Mouse (Mus musculus) gastrocnemius, adult 18-20 months (tissue): ENCODE data around the gene Rnf144b. TPM values are rescaled to one million over a fixed set of nuclear protein-coding genes. Genes with fewer than 3 reads are reported as not detected.

Source experiments
- DNase-seq: peaks from one replicate; pipeline ENCODE4 v3.0.0; 2021; ENCODE audit warnings: low spot score
- total RNA-seq, 2 experiments: library from RNA; stranded (reverse); gene quantifications; 2 replicates each; pipeline ENCODE4 v1.2.3; 2021

The Rnf144b gene
- total RNA-seq, 2 experiments from 2014 or later = 17.5 to 29.4 TPM

DNA sequence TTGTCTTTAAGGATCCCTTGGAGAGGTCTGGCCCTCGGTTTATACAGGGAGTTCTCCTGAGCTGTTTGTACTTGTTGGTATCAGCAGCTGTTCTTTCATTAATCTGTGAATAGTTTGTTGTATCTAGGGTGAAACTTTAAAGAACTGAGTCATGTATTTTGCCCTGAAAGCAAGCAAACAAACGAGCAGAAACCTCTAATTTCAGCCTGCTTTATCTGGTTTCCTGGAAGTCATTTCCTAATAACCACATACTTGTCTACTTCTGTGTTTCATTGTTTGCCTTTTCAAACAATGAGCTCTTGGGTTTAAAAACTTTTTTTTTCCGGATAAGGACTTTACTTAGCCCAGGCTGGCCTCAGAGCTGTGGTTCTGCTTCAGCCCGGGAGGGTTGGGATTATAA, 136.8 kb downstream of the Rnf144b start:
- no peak for DNase-seq

- no peak for DNase-seq
These were observed 139.5 kb downstream of the Rnf144b start for GRCm38 (mm10) chr13:47261961-47262360.

DNA sequence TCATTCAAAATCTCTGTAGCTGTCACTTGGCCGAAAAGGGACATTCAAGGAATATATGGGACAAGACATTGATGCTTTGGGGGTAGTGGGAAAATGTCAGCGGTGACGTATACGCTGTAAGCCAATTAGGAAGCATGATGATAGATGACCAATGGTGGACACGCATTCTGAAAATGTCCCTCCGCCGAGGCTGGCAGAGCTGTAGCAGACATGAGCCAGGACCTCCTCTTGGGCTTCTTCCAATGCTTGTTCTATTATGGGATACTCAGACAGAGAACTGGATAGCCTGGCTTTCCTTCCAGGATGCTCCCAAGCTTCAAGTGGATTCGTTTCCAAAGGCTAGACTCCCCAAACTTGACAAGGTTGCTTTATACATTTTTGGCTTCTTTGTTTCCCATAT, 141.9 kb downstream of the Rnf144b start:
- DNase-seq = peak; percentile 86

DNA sequence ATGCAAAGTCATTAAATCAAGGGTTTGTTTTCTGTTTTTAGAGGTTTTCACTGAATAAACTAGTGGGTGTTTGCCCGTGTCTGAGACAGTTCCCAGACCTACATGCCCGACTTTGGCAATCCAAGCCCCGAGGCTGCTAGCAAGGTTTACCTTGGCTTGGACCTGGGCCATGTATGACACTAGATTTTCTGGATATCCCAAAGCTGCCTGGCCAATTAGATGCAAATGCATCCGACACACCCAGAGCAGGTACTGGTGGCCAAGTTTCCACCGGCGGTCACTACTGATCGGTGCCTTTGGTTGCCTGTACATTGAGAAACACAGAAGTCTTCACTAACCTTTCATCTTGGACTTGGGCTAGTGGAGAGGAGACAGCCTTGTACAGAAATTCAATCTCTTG, 144.0 kb downstream of the Rnf144b start:
- no peak for DNase-seq

DNA sequence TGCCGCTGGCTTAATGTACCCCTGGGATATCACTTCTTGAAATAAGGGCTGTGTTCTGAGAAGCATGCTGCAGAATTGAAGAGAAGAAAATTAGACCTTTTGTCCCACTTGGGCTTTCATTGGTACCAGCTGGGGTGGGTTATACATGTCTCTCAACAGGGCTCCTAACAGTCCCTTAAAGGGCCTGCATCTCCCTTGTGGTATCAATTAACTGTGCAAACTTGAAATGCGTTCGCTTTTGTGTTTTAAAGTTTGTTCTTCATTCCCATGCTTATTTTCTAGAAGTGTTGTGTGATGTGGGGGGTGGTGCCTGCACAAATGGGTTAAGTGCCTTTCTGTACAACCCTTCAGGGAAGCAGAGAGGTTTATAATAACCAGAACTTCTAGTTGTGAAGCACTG, 145.8 kb downstream of the Rnf144b start:
- DNase-seq = no peak

DNA sequence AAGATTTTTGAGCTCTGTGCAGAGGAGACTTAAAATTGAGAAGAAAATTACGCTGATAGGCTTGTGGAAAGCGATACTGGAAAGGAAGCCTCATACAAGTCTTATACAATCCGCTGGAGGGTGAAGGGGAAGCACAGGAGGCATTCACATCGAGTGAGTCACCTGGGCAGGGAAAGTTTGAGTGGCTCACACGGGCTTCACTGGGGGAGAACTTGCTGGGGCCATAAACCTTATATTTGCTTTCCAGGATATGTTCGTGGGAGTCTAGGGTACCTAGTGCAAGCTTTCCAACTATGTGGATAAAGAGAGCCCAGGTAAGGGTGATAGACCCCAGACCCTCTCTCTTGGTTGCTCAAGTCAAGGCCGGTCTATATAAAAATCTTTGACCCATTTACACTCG, 150.5 kb downstream of the Rnf144b start:
- no peak for DNase-seq

DNA sequence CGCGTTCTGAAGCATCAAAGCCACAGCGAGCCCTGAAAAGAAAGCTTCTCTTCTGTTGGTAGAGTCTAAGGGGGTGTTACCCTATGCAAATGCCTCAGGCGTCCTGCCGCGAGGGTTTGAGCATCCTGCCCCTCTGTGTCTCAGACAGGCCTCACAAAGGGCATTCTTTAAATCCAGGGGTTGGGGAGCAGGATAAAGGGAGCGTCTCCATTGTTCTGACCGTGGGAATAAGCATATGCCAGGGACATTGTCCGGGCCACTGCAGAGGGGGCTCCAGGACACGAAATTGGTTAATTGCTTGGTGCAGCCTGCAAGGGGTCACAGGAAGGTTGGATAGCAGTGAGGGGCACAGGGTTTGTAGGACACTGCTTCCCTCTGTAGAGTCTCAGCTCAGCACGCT, 151.0 kb downstream of the Rnf144b start:
- no peak for DNase-seq

GRCm38 (mm10) chr13:47274139-47274538, 151.7 kb downstream of the Rnf144b start:
- DNase-seq = no peak

DNA sequence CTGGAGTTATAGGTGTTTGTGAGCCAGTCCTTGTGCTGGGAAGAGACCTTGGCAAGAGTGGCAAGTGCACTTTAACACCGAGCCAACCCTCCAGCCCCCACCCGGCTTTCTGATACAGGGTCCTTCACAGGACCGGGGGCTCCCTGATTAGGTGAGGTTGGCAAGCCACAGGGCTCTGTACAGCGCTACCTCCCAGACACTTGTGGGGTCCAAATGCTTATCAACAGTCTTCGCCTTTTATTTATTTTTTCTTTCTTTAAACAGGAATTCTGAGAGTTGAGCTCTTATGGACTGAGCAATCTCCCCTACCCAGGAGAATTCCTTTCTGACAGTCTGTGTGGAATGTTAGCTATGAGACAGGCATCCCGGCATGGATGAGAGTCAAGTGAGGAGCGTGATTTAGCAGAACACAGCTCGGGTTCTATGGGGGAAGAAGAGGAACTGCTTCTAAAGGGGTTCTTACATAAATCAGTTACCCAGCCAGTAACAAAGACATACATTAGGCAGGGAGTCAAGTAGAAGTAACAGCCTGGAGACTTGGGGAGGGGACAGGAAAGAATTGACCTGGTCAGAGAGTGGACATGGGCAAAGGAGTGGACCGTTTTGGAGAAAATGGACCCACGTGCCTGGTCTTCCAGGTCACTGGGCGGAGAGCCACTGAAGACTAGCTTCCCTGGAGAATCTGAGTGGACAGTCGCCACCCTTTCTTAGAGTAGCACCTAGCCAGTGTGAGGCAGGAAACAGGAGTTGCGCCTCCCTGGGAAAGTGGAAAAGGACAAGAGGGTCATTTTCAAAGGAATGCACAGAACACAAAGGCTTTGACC, 154.8 kb downstream of the Rnf144b start:
- peak; percentile 13 for DNase-seq

- DNase-seq = no peak
These were observed 155.4 kb downstream of the Rnf144b start for GRCm38 (mm10) chr13:47277824-47278290.

DNA sequence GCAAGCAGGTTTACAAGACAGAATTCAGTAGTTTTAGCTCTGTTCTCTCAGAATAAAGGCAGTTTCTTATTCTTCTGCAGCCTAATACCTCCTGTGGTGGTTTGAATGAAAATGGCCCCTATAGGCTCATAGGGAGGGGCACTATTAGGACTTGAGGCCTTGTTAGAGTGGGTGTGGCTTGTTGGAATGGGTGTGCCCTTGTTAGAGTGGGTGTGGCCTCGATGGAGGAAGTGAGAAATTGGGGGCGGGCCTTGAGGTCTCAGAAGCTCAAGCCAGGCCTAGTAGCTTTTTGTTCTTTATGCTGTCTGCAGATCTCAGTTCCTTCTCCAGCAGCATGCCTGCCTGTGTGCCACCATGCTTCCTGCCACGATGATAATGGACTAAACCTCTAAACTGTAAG, 159.8 kb downstream of the Rnf144b start:
- no peak for DNase-seq

DNA sequence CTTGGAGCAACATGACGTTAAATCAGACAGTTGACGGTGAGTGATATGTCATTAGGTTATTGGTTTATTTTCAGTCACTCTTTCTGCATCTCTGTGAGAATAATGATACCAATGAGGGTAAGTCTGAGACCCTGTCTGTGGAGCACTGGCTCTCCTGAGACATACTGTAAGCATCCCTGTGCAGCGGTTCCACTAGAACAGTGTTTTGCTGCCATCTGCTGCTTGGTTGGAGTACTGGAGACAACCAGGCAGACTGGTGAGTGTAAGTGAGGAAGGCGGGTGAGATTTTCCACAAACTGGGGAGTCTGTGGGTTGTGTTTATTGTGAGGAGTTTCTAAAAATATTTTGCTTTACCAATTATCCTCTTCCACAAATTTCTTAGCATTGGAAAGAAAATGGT, 166.0 kb downstream of the Rnf144b start:
- DNase-seq = peak; percentile 75

GRCm38 (mm10) chr13:47296465-47296864, 174.0 kb downstream of the Rnf144b start:
- no peak for DNase-seq

Other genes starting within 250 kb of the Rnf144b start
- gene Kif13a, start 192.8 kb upstream of the Rnf144b start, total RNA-seq = 10 to 100 TPM; 82.9 to 87.5 TPM
- gene Nhlrc1, start 107.8 kb upstream of the Rnf144b start, total RNA-seq = 1 to 10 TPM; 5.1 to 5.2 TPM
- 1 to 10 TPM; 7.9 to 8.6 TPM for gene Kdm1b, start 79.2 kb upstream of the Rnf144b start, total RNA-seq
- 1 to 10 TPM; 3.7 to 6.6 TPM for gene Tpmt, start 77.9 kb upstream of the Rnf144b start, total RNA-seq
- gene Dek, start 16.5 kb upstream of the Rnf144b start, total RNA-seq = 10 to 100 TPM; 36.0 to 36.8 TPM